Mouse (Mus musculus) gastrocnemius, postnatal 10 days (tissue): ENCODE data around the gene Dner. TPM values are rescaled to one million over a fixed set of nuclear protein-coding genes. Genes with fewer than 3 reads are reported as not detected.

ENCODE experiments used
- DNase-seq: peaks from one replicate; pipeline ENCODE4 v3.0.0; 2021; ENCODE audit warnings: mixed read lengths
- long read RNA-seq, 2 experiments: library from polyadenylated mRNA; stranded (forward); transcript quantifications; one replicate each; pipeline ENCODE4 v2.0.0; 2021
- total RNA-seq, 2 experiments: library from RNA; stranded (reverse); gene quantifications; 2 replicates each; pipeline ENCODE4 v1.2.3; 2021

The Dner gene
- total RNA-seq, result 1 to 10 TPM; 1.9 to 2.1 TPM
- long read RNA-seq, experiment 1, partial matches to known transcripts, result 0 of 2 reads
- long read RNA-seq, experiment 1, other reads (novel, unspliced or antisense), result 0 of 2 reads
- long read RNA-seq, experiment 2, partial matches to known transcripts, result 0 of 3 reads
- long read RNA-seq, experiment 2, other reads (novel, unspliced or antisense), result 1 of 3 reads

- DNase-seq, result peak; percentile 80
These were observed at the start of gene Dner for GRCm38 (mm10) chr1:84695517-84696411. TSS of gene Dner (minus strand) at chr1:84696221.

GRCm38 (mm10) chr1:84742156-84742555 lies 46.1 kb upstream of the Dner start:
- no peak for DNase-seq

- no peak for DNase-seq
These were observed 44.1 kb upstream of the Dner start for GRCm38 (mm10) chr1:84740080-84740479.

GRCm38 (mm10) chr1:84737097-84737496 lies 41.1 kb upstream of the Dner start:
- DNase-seq, result no peak

GRCm38 (mm10) chr1:84733799-84734198 lies 37.8 kb upstream of the Dner start:
- DNase-seq, result no peak

- no peak for DNase-seq
These were observed 35.7 kb upstream of the Dner start for GRCm38 (mm10) chr1:84731763-84732162.

- no peak for DNase-seq
These were observed 26.8 kb upstream of the Dner start for GRCm38 (mm10) chr1:84722841-84723240.

- no peak for DNase-seq
These were observed 26.4 kb upstream of the Dner start for GRCm38 (mm10) chr1:84722371-84722770.

GRCm38 (mm10) chr1:84721942-84722341 lies 25.9 kb upstream of the Dner start:
- no peak for DNase-seq

GRCm38 (mm10) chr1:84709810-84710785 lies 14.1 kb upstream of the Dner start:
- no peak for DNase-seq

GRCm38 (mm10) chr1:84709406-84709805 lies 13.4 kb upstream of the Dner start:
- no peak for DNase-seq

- no peak for DNase-seq
These were observed 4.2 kb upstream of the Dner start for GRCm38 (mm10) chr1:84700254-84700653.

GRCm38 (mm10) chr1:84697136-84697535 lies 1.1 kb upstream of the Dner start:
- peak; percentile 26 for DNase-seq

GRCm38 (mm10) chr1:84694688-84695474 lies 1.1 kb downstream of the Dner start:
- peak; percentile 21 for DNase-seq

GRCm38 (mm10) chr1:84677910-84678309 lies 18.1 kb downstream of the Dner start:
- no peak for DNase-seq

- DNase-seq, result no peak
These were observed 27.7 kb downstream of the Dner start for GRCm38 (mm10) chr1:84668100-84668846.

GRCm38 (mm10) chr1:84667660-84668059 lies 28.4 kb downstream of the Dner start:
- DNase-seq, result no peak

- no peak for DNase-seq
These were observed 31.5 kb downstream of the Dner start for GRCm38 (mm10) chr1:84664377-84665118.

- DNase-seq, result no peak
These were observed 49.2 kb downstream of the Dner start for GRCm38 (mm10) chr1:84646781-84647180.

GRCm38 (mm10) chr1:84640463-84640862 lies 55.6 kb downstream of the Dner start:
- DNase-seq, result no peak
